Mouse (Mus musculus): Measurements from ENCODE around the gene Olfr286. TPM values are rescaled to one million over a fixed set of nuclear protein-coding genes. Genes with fewer than 3 reads are reported as not detected.

The Olfr286 gene
- not detected in 2 replicates for polyA plus RNA-seq (2014; fragmentation: Nextera tagmentation; extraction: Ambion mirVana)

DNA sequence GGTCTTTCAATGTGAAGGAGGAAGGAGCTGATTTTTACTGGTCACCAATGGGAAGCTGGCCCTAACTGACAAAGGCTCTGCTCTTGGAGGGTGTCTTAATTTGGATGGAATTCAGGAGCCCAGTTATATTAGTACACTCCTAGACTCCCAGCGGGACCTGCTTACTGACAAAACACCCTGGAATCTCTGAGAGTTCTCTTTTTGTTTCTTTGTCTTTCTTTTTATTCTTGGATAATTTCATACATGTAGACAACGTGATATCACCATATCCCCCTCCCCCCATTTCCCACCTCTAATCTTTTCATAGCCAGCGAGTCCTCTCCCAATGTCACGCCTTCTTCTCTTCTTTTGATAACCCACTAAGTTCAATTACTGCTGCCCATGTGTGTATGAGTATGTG lies at the start of gene Olfr286:
TSS of gene Olfr286 (minus strand) at position 101 of the 400 bp plus-strand sequence.
- WGBS, result 86% methylated on average over 4 of the region's 4 CpGs

DNA sequence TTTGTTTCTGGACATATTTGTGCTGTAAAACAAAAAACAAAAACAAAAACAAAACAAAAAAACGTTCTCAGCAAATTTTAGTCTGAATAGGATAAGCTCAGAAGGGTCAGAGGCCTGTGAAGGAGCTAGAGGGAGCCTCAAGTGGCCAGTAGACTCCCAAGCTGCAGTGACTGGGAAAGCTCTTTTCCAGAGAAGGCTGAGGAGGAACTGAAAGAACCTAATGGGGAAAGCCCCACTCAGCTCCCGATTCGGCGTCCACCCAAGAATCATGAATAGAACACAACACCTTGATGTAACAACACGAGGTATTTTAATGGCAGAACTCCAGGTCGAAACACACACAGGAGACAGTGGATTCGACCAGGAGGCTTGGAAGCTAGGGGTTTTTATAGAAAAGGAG lies 23.5 kb upstream of the Olfr286 start:
- Histone ChIP-seq H3K9me3 (ENCODE audit: control insufficient read depth, low read length) (no peaks in the 10 kb centered on the region), H3K27ac (ENCODE audit: low read depth, low read length) (no peak overlapping the region), H3K9ac (ENCODE audit: low read length) (no peak overlapping the region), H3K36me3 (ENCODE audit: control insufficient read depth, insufficient read depth, low read length) (no peaks in the 10 kb centered on the region), H3K4me1 (ENCODE audit: control insufficient read depth, insufficient read depth, low read length) (no peaks in the 10 kb centered on the region), H3K27me3 (ENCODE audit: control insufficient read depth, insufficient read depth, low read length) (no peaks in the 10 kb centered on the region), H3K4me3 (ENCODE audit: low read depth, low read length) (no peak overlapping the region), H3K4me2 (ENCODE audit: low read depth) (no peak overlapping the region)
- DNase-seq (ENCODE audit: low spot score) (no peak), ATAC-seq (ENCODE audit: insufficient read depth, low FRiP score, low TSS enrichment) (no peak)
- 89% methylated on average over 7 of the region's 7 CpGs for WGBS

More for the DNA sequence above, at the start of gene Olfr286:
- DNase-seq (ENCODE audit: low spot score), result no peak
- Histone ChIP-seq H3K4me3 (ENCODE audit: low read depth, low read length) (no peak within 1 kb of the TSS), H3K36me3 (ENCODE audit: control insufficient read depth, insufficient read depth, low read length) (no peaks in the 10 kb centered on the region), H3K9ac (ENCODE audit: low read length) (no peak within 1 kb of the TSS), H3K27me3 (ENCODE audit: control insufficient read depth, insufficient read depth, low read length) (no peaks in the 10 kb centered on the region), H3K9me3 (ENCODE audit: control insufficient read depth, low read length) (no peaks in the 10 kb centered on the region), H3K4me2 (ENCODE audit: low read depth) (no peak within 1 kb of the TSS), H3K27ac (ENCODE audit: low read depth, low read length) (no peak within 1 kb of the TSS), H3K4me1 (ENCODE audit: control insufficient read depth, insufficient read depth, low read length) (no peaks in the 10 kb centered on the region)
- ATAC-seq (ENCODE audit: insufficient read depth, low FRiP score, low TSS enrichment), result no peak

DNA sequence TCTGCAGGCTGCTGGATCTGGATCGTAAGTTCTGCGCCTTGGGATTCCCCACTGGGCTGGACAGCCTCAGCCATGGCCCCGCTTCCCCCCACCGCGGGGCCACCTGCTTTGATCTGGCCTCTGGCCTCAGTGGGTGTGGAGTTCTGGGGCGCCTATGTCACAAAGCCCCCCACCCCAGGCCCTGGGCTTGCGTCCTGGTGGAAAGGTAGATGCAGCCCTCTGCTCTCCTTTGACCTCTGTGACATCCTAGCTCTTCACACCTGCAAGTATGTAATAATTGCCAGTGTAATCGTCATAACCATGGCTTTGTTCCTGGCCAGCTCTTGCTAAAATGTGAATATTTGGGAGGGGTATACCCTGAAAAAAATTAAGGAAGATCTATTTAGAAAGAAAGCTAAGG lies 22.9 kb upstream of the Olfr286 start, which contains the start of gene H1fnt:
TSS of gene H1fnt (minus strand) at position 101 of the 400 bp plus-strand sequence.
- Histone ChIP-seq H3K4me2 (ENCODE audit: low read depth) (no peak within 1 kb of the TSS), H3K9ac (ENCODE audit: low read length) (no peak within 1 kb of the TSS), H3K27me3 (ENCODE audit: control insufficient read depth, insufficient read depth, low read length) (no peaks in the 10 kb centered on the region), H3K9me3 (ENCODE audit: control insufficient read depth, low read length) (no peaks in the 10 kb centered on the region), H3K36me3 (ENCODE audit: control insufficient read depth, insufficient read depth, low read length) (no peaks in the 10 kb centered on the region), H3K27ac (ENCODE audit: low read depth, low read length) (no peak within 1 kb of the TSS), H3K4me3 (ENCODE audit: low read depth, low read length) (no peak within 1 kb of the TSS), H3K4me1 (ENCODE audit: control insufficient read depth, insufficient read depth, low read length) (no peaks in the 10 kb centered on the region)
- 81% methylated on average over 8 of the region's 8 CpGs for WGBS
- DNase-seq (ENCODE audit: low spot score) (no peak), ATAC-seq (ENCODE audit: insufficient read depth, low FRiP score, low TSS enrichment) (no peak)

DNA sequence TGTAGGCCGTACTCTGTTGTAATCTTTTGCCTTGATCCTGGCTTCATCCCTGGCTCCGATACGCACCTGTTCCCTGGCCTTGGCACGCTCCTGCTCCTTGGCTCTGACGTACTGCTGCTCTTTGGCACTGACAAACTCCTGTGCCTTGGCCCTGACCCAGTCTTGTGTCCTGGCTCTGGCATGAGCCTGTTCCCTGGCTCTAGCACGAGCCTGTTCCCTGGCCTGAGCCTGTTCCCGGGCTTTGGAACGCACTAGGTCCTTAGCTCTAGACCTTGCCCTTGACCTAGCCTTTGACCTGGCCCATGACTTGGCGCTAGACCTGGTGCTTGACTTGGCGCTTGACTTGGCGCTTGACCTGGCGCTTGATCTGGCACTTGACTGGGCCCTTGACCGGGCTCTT lies 22.0 kb upstream of the Olfr286 start:
- no peak for ATAC-seq (ENCODE audit: insufficient read depth, low FRiP score, low TSS enrichment)
- H3K4me3 ChIP-seq (ENCODE audit: low read depth, low read length), result no peak overlapping the region

DNA sequence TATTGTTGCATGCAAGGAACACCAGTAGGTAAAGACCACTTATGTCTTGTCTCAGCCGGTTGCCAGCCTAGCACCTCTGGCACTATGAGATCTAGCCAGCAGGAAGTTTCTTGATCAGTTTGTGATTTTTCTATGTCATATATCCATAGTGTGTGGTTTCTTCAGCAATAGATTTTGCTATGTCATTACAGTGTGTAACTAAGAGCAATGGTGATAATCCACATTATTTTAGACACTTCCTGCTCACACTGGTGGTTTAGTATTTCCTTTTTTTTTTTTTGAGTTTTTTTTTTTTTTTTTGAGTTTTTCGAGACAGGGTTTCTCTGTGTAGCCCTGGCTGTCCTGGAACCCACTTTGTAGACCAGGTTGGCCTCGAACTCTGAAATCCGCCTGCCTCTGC lies 1.2 kb upstream of the Olfr286 start:
- H3K4me2 ChIP-seq (ENCODE audit: low read depth), result no peak overlapping the region
- no peaks in the 10 kb centered on the region for H3K9me3 ChIP-seq (ENCODE audit: control insufficient read depth, low read length)
- WGBS, result 94% methylated on average over 4 of the region's 4 CpGs
- H3K4me1 ChIP-seq (ENCODE audit: control insufficient read depth, insufficient read depth, low read length), result no peaks in the 10 kb centered on the region
- H3K36me3 ChIP-seq (ENCODE audit: control insufficient read depth, insufficient read depth, low read length), result no peaks in the 10 kb centered on the region
- H3K27ac ChIP-seq (ENCODE audit: low read depth, low read length), result no peak overlapping the region
- no peak overlapping the region for H3K9ac ChIP-seq (ENCODE audit: low read length)
- no peak for DNase-seq (ENCODE audit: low spot score)
- no peak for ATAC-seq (ENCODE audit: insufficient read depth, low FRiP score, low TSS enrichment)
- H3K27me3 ChIP-seq (ENCODE audit: control insufficient read depth, insufficient read depth, low read length), result no peaks in the 10 kb centered on the region
- H3K4me3 ChIP-seq (ENCODE audit: low read depth, low read length), result no peak overlapping the region

More for the DNA sequence above, 22.0 kb upstream of the Olfr286 start:
- Histone ChIP-seq H3K9ac (ENCODE audit: low read length) (no peak overlapping the region), H3K4me2 (ENCODE audit: low read depth) (no peak overlapping the region), H3K9me3 (ENCODE audit: control insufficient read depth, low read length) (no peaks in the 10 kb centered on the region), H3K27ac (ENCODE audit: low read depth, low read length) (no peak overlapping the region), H3K27me3 (ENCODE audit: control insufficient read depth, insufficient read depth, low read length) (no peaks in the 10 kb centered on the region), H3K4me1 (ENCODE audit: control insufficient read depth, insufficient read depth, low read length) (no peaks in the 10 kb centered on the region), H3K36me3 (ENCODE audit: control insufficient read depth, insufficient read depth, low read length) (no peaks in the 10 kb centered on the region)
- DNase-seq (ENCODE audit: low spot score), result no peak
- WGBS, result 97% methylated on average over 13 of the region's 13 CpGs

DNA sequence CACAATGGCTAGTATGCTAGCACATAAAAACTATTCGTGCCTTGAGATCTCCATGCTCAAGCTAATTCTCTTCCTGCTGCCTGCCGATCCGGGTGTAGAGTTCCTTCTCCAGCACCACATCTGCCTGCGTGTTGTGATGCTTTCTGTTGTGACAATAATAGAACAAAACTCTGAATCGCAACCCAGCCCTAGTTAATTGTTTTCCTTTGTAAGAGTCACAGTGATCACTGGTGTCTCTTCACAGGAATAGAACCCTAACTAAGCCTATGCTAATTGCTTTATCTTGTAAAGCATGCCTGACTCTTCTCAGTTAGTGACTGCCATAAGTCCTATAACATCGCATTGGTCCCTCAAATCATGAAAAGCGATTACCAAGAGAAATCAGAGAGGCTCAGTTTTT lies 8.2 kb downstream of the Olfr286 start:
- Histone ChIP-seq H3K4me1 (ENCODE audit: control insufficient read depth, insufficient read depth, low read length) (no peaks in the 10 kb centered on the region), H3K4me3 (ENCODE audit: low read depth, low read length) (no peak overlapping the region), H3K36me3 (ENCODE audit: control insufficient read depth, insufficient read depth, low read length) (no peaks in the 10 kb centered on the region), H3K27ac (ENCODE audit: low read depth, low read length) (no peak overlapping the region), H3K9ac (ENCODE audit: low read length) (no peak overlapping the region), H3K27me3 (ENCODE audit: control insufficient read depth, insufficient read depth, low read length) (no peaks in the 10 kb centered on the region), H3K9me3 (ENCODE audit: control insufficient read depth, low read length) (no peaks in the 10 kb centered on the region), H3K4me2 (ENCODE audit: low read depth) (no peak overlapping the region)
- WGBS, result 73% methylated on average over 7 of the region's 7 CpGs
- DNase-seq (ENCODE audit: low spot score) (no peak), ATAC-seq (ENCODE audit: insufficient read depth, low FRiP score, low TSS enrichment) (no peak)

DNA sequence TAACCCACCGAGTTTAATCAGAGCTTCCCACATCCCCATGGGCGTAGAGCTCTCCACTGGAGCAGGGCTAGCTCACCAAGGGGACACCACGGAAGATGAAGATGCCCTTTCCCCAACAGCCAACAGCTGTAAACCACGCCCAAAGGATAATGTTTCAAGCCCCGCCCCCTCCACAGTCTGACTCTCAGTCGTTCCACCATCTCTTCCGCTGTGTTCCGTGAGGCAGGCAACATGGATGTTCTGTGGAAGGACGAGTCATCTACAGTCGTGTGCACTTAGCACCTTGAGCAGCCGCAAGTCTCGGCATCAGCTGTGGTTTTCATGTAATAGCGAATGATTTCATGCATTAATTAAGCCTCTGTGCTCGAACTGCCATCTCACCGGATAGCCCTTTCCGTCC lies 8.6 kb downstream of the Olfr286 start:
- Histone ChIP-seq H3K27ac (ENCODE audit: low read depth, low read length) (no peak overlapping the region), H3K9me3 (ENCODE audit: control insufficient read depth, low read length) (no peaks in the 10 kb centered on the region), H3K27me3 (ENCODE audit: control insufficient read depth, insufficient read depth, low read length) (no peaks in the 10 kb centered on the region), H3K36me3 (ENCODE audit: control insufficient read depth, insufficient read depth, low read length) (no peaks in the 10 kb centered on the region), H3K4me3 (ENCODE audit: low read depth, low read length) (no peak overlapping the region), H3K9ac (ENCODE audit: low read length) (no peak overlapping the region), H3K4me1 (ENCODE audit: control insufficient read depth, insufficient read depth, low read length) (no peaks in the 10 kb centered on the region), H3K4me2 (ENCODE audit: low read depth) (no peak overlapping the region)
- ATAC-seq (ENCODE audit: insufficient read depth, low FRiP score, low TSS enrichment) (no peak), DNase-seq (ENCODE audit: low spot score) (peak; percentile 17)
- WGBS, result 45% methylated on average over 16 of the region's 16 CpGs

DNA sequence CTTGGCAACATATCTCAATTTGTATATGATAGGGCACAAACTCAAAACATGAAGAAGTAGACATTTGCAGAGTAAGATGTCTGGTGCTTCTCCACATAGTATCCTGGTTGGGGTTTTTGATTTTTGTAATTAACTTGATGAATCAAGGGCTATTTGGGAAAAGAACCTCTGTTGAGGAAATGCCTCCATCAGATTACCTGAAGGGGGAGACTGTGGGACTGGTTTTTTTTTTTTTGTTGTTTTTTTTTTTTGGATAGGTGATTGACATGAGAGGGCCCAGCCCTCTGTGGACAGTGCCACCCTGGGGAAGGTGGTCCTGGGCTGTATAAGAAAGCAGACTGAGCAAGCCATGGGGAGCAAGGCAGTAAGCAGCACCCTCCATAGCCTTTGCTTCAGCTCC lies 11.9 kb downstream of the Olfr286 start:
- Histone ChIP-seq H3K36me3 (ENCODE audit: control insufficient read depth, insufficient read depth, low read length) (no peaks in the 10 kb centered on the region), H3K4me2 (ENCODE audit: low read depth) (no peak overlapping the region), H3K9ac (ENCODE audit: low read length) (no peak overlapping the region), H3K4me3 (ENCODE audit: low read depth, low read length) (no peak overlapping the region), H3K27ac (ENCODE audit: low read depth, low read length) (no peak overlapping the region), H3K27me3 (ENCODE audit: control insufficient read depth, insufficient read depth, low read length) (no peaks in the 10 kb centered on the region), H3K4me1 (ENCODE audit: control insufficient read depth, insufficient read depth, low read length) (no peaks in the 10 kb centered on the region), H3K9me3 (ENCODE audit: control insufficient read depth, low read length) (no peaks in the 10 kb centered on the region)
- ATAC-seq (ENCODE audit: insufficient read depth, low FRiP score, low TSS enrichment) (no peak), DNase-seq (ENCODE audit: low spot score) (no peak)

DNA sequence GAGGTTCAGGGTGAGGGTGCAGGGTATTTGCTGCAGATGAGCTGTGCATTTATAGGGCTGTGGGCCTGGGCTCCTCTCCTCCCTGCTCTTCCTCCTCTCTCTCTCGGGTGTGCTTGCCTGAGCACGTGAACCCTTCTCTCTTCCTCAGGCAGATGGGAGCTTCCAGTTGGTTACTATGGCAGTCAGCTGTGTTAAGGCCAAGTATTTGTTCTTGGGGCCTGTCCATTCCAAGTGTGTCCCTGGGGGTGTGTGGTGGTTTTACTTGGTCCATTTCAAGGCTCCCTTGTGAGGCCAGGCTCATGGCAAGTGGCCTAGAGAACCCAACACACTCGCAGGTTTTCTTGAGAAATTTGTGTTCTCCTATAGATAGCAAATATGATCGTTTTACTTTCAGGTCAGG lies 13.4 kb downstream of the Olfr286 start, which contains the start of the genes Gm44579 and Olfr287:
TSS of gene Gm44579 (minus strand) at position 101 of the 400 bp plus-strand sequence.
TSS of gene Olfr287 (minus strand) at position 180 of the 400 bp plus-strand sequence.
- Histone ChIP-seq H3K27me3 (ENCODE audit: control insufficient read depth, insufficient read depth, low read length) (no peaks in the 10 kb centered on the region), H3K36me3 (ENCODE audit: control insufficient read depth, insufficient read depth, low read length) (no peaks in the 10 kb centered on the region)
- WGBS, result 73% methylated on average over 4 of the region's 4 CpGs

More for the DNA sequence above, 13.4 kb downstream of the Olfr286 start, which contains the start of the genes Gm44579 and Olfr287:
- Histone ChIP-seq H3K9ac (ENCODE audit: low read length) (no peak within 1 kb of the TSS), H3K4me2 (ENCODE audit: low read depth) (no peak within 1 kb of the TSS), H3K4me1 (ENCODE audit: control insufficient read depth, insufficient read depth, low read length) (no peaks in the 10 kb centered on the region), H3K4me3 (ENCODE audit: low read depth, low read length) (no peak within 1 kb of the TSS), H3K9me3 (ENCODE audit: control insufficient read depth, low read length) (no peaks in the 10 kb centered on the region), H3K27ac (ENCODE audit: low read depth, low read length) (no peak within 1 kb of the TSS)
- DNase-seq (ENCODE audit: low spot score) (no peak), ATAC-seq (ENCODE audit: insufficient read depth, low FRiP score, low TSS enrichment) (no peak)
